Comparison of ENCODE assay signal across 9 mouse cellular contexts in genomic region chr9:36820969-36821643, GRCm38 (mm10). TPM values are rescaled to one million over a fixed set of nuclear protein-coding genes. Genes with fewer than 3 reads are reported as not detected.
DNase-seq lines count a peak whose midpoint lies in the region; ATAC-seq and TF ChIP-seq lines count a peak whose summit lies in the region.
"Had no signal": no experiment of that assay in that cellular context is flagged by ENCODE, and none has a peak within 500 bp of the region (broad histone marks: within the 10 kb centered on the region; RNA-seq: fewer than 3 reads in every experiment).

No protein-coding gene starts in this region.

- H3K4me2 ChIP-seq in liver, embryonic 11.5 days: peak overlapping the region; percentile 7; the same call in 1 of the 2 replicates
- H3K4me2 ChIP-seq in embryonic facial prominence, embryonic 13.5 days: peak overlapping the region; percentile 52
- H3K4me2 ChIP-seq in hindbrain, embryonic 15.5 days: peak overlapping the region; percentile 56
- H3K4me2 ChIP-seq in neural tube, embryonic 12.5 days (replicated peaks): peak overlapping the region; percentile 58

- H3K4me1 ChIP-seq in liver, embryonic 11.5 days (replicated peaks; ENCODE audit: control insufficient read depth, insufficient read depth, low read length): no peaks in the 10 kb centered on the region
- peaks cover 12% of the 10 kb centered on the region for H3K4me1 ChIP-seq in embryonic facial prominence, embryonic 13.5 days
- H3K4me1 ChIP-seq in hindbrain, embryonic 15.5 days (replicated peaks): peaks cover 29% of the 10 kb centered on the region
- H3K4me1 ChIP-seq in neural tube, embryonic 12.5 days: peaks cover 15% of the 10 kb centered on the region
- H3K4me1 ChIP-seq in lung, adult 2 months (ENCODE audit: control insufficient read depth, insufficient read depth, low read length): no peaks in the 10 kb centered on the region

- no peaks in the 10 kb centered on the region for H3K27me3 ChIP-seq in liver, embryonic 11.5 days (replicated peaks; ENCODE audit: control insufficient read depth, insufficient read depth, low read length)
- no peaks in the 10 kb centered on the region for H3K27me3 ChIP-seq in embryonic facial prominence, embryonic 13.5 days
- H3K27me3 ChIP-seq in hindbrain, embryonic 15.5 days: no peaks in the 10 kb centered on the region
- H3K27me3 ChIP-seq in neural tube, embryonic 12.5 days (replicated peaks): no peaks in the 10 kb centered on the region

- intact Hi-C loops in left cerebral cortex, postnatal 36 days (cut with DNase I): no loop called here

- no peak for TF ChIP-seq CTCF in lung, adult 2 months (IDR thresholded peaks at IDR 0.05; ENCODE audit: insufficient read depth, low read length)

- H3K27ac ChIP-seq in liver, embryonic 11.5 days (ENCODE audit: low read depth, low read length): no peak overlapping the region
- H3K27ac ChIP-seq in embryonic facial prominence, embryonic 13.5 days: peak overlapping the region; percentile 72
- peak overlapping the region; percentile 94 for H3K27ac ChIP-seq in hindbrain, embryonic 15.5 days (replicated peaks)
- peak overlapping the region; percentile 86 for H3K27ac ChIP-seq in neural tube, embryonic 12.5 days
- H3K27ac ChIP-seq: gastrocnemius, adult 2 months had no signal

- no peak for DNase-seq in liver, embryonic 11.5 days (ENCODE audit: low spot score)
- DNase-seq in liver: no peak
- no peak for DNase-seq in adrenal gland, postnatal 4 days (ENCODE audit: low spot score in 2 of 2)
- DNase-seq in lung, adult 2 months: no peak
- no peak for DNase-seq in left cerebral cortex, postnatal 36 days (ENCODE audit: low spot score in 2 of 2)
- DNase-seq: gastrocnemius, adult 2 months had no signal

- H3K9me3 ChIP-seq in liver, embryonic 11.5 days (ENCODE audit: control insufficient read depth, low read length): no peaks in the 10 kb centered on the region
- no peaks in the 10 kb centered on the region for H3K9me3 ChIP-seq in embryonic facial prominence, embryonic 13.5 days
- H3K9me3 ChIP-seq in hindbrain, embryonic 15.5 days: no peaks in the 10 kb centered on the region
- H3K9me3 ChIP-seq in neural tube, embryonic 12.5 days: no peaks in the 10 kb centered on the region

- no peaks in the 10 kb centered on the region for H3K36me3 ChIP-seq in liver, embryonic 11.5 days (ENCODE audit: control insufficient read depth, insufficient read depth, low read length)
- H3K36me3 ChIP-seq in embryonic facial prominence, embryonic 13.5 days: no peaks in the 10 kb centered on the region
- no peaks in the 10 kb centered on the region for H3K36me3 ChIP-seq in hindbrain, embryonic 15.5 days
- H3K36me3 ChIP-seq in neural tube, embryonic 12.5 days: no peaks in the 10 kb centered on the region

- no peak for TF ChIP-seq POLR2A in lung, adult 2 months (IDR thresholded peaks at IDR 0.05; ENCODE audit: borderline replicate concordance, extremely low read depth, low read depth, low read length)

- no peak for ATAC-seq in liver, embryonic 11.5 days (replicated peaks; ENCODE audit: low FRiP score)
- peak; percentile 53; the same call in 1 of the 2 replicates for ATAC-seq in embryonic facial prominence, embryonic 13.5 days (ENCODE audit: insufficient number of reproducible peaks, insufficient read depth, low FRiP score, low TSS enrichment, low read depth)
- peak; percentile 82 for ATAC-seq in hindbrain, embryonic 15.5 days (ENCODE audit: low FRiP score, low read depth)
- ATAC-seq in neural tube, embryonic 12.5 days (ENCODE audit: low FRiP score, low read depth): peak; percentile 89

- no peak overlapping the region for H3K9ac ChIP-seq in liver, embryonic 11.5 days (ENCODE audit: low read depth, low read length)
- H3K9ac ChIP-seq in embryonic facial prominence, embryonic 13.5 days: peak overlapping the region; percentile 27; the same call in 1 of the 2 replicates
- peak overlapping the region; percentile 21; the same call in 1 of the 2 replicates for H3K9ac ChIP-seq in hindbrain, embryonic 15.5 days
- H3K9ac ChIP-seq in neural tube, embryonic 12.5 days: 0 out of 2 replicates have a peak overlapping the region, but pooled peaks have one; percentile 33

- H3K4me3 ChIP-seq in liver, embryonic 11.5 days (ENCODE audit: low read depth, low read length): no peak overlapping the region
- H3K4me3 ChIP-seq in embryonic facial prominence, embryonic 13.5 days: peak overlapping the region; percentile 23; the same call in 1 of the 2 replicates
- peak overlapping the region; percentile 24 for H3K4me3 ChIP-seq in hindbrain, embryonic 15.5 days
- H3K4me3 ChIP-seq in neural tube, embryonic 12.5 days: no peak overlapping the region
- no peak overlapping the region for H3K4me3 ChIP-seq in lung, adult 2 months (replicated peaks; ENCODE audit: extremely low read depth, low read depth, low read length)
- H3K4me3 ChIP-seq: gastrocnemius, adult 2 months had no signal

- WGBS in liver, embryonic 11.5 days: 54% methylated on average over 9 of the region's 9 CpGs
- WGBS in embryonic facial prominence, embryonic 13.5 days: 34% methylated on average over 9 of the region's 9 CpGs
- WGBS in hindbrain, embryonic 15.5 days: 18% methylated on average over 9 of the region's 9 CpGs
- 24% methylated on average over 9 of the region's 9 CpGs for WGBS in neural tube, embryonic 12.5 days
- 42% methylated on average over 9 of the region's 9 CpGs for WGBS in lung, adult 2 months

RNA-seq across cellular contexts. Expression of gene Fez1, which starts 0.6 kb away (rescaled TPM):
- 2.7 and 3.2 TPM in 2 replicates for polyA plus RNA-seq in liver, embryonic 11.5 days (2014; fragmentation: Nextera tagmentation; extraction: Ambion mirVana)
- 80.5 and 80.9 TPM in 2 replicates for polyA plus RNA-seq in embryonic facial prominence, embryonic 13.5 days (2015; fragmentation: Nextera tagmentation; extraction: Ambion mirVana)
- polyA plus RNA-seq in hindbrain, embryonic 15.5 days (2015; fragmentation: Nextera tagmentation; extraction: Ambion mirVana): 533 and 554 TPM in 2 replicates
- polyA plus RNA-seq in neural tube, embryonic 12.5 days (2016; fragmentation: Nextera tagmentation; extraction: Ambion mirVana): 428 and 435 TPM in 2 replicates
- 10 to 100 TPM; 12.0 to 12.8 TPM for total RNA-seq in adrenal gland, postnatal 4 days (2021)
- polyA plus RNA-seq in lung, adult 2 months (2012; rRNA removed): 0.96 and 1.3 TPM in 2 replicates
- total RNA-seq in left cerebral cortex, postnatal 36 days (2021): 100 to 1,000 TPM; 265 to 298 TPM

RNA-seq across cellular contexts. Expression of gene Ei24, which starts 23.9 kb away (rescaled TPM):
- polyA plus RNA-seq in liver, embryonic 11.5 days (2014; fragmentation: Nextera tagmentation; extraction: Ambion mirVana): 39.4 and 45.0 TPM in 2 replicates
- polyA plus RNA-seq in embryonic facial prominence, embryonic 13.5 days (2015; fragmentation: Nextera tagmentation; extraction: Ambion mirVana): 119 TPM in 2 replicates
- polyA plus RNA-seq in hindbrain, embryonic 15.5 days (2015; fragmentation: Nextera tagmentation; extraction: Ambion mirVana): 116 and 124 TPM in 2 replicates
- 119 and 122 TPM in 2 replicates for polyA plus RNA-seq in neural tube, embryonic 12.5 days (2016; fragmentation: Nextera tagmentation; extraction: Ambion mirVana)
- total RNA-seq in adrenal gland, postnatal 4 days (2021): 100 to 1,000 TPM; 117 to 119 TPM
- 56.4 and 88.9 TPM in 2 replicates for polyA plus RNA-seq in lung, adult 2 months (2012; rRNA removed)
- 100 to 1,000 TPM; 116 to 120 TPM for total RNA-seq in left cerebral cortex, postnatal 36 days (2021)

RNA-seq across cellular contexts. Expression of gene Stt3a, which starts 53.6 kb away (rescaled TPM):
- polyA plus RNA-seq in liver, embryonic 11.5 days (2014; fragmentation: Nextera tagmentation; extraction: Ambion mirVana): 296 and 315 TPM in 2 replicates
- 239 and 241 TPM in 2 replicates for polyA plus RNA-seq in embryonic facial prominence, embryonic 13.5 days (2015; fragmentation: Nextera tagmentation; extraction: Ambion mirVana)
- polyA plus RNA-seq in hindbrain, embryonic 15.5 days (2015; fragmentation: Nextera tagmentation; extraction: Ambion mirVana): 92.2 and 102 TPM in 2 replicates
- polyA plus RNA-seq in neural tube, embryonic 12.5 days (2016; fragmentation: Nextera tagmentation; extraction: Ambion mirVana): 144 and 155 TPM in 2 replicates
- 100 to 1,000 TPM; 256 to 282 TPM for total RNA-seq in adrenal gland, postnatal 4 days (2021)
- polyA plus RNA-seq in lung, adult 2 months (2012; rRNA removed): 161 and 254 TPM in 2 replicates
- 10 to 100 TPM; 62.9 to 70.7 TPM for total RNA-seq in left cerebral cortex, postnatal 36 days (2021)

Comparison
In these comparisons a context has a peak if more than half of its experiments do, and no peak if none do; other contexts are left out.
1. H3K4me2 ChIP-seq: peak in every context shown above with its lines; median percentile 58 in neural tube, embryonic 12.5 days; 56 in hindbrain, embryonic 15.5 days; 52 in embryonic facial prominence, embryonic 13.5 days; 7 in liver, embryonic 11.5 days.
2. H3K4me3 ChIP-seq: peak in embryonic facial prominence, embryonic 13.5 days (single experiment) and hindbrain, embryonic 15.5 days (single experiment); none in liver, embryonic 11.5 days (single experiment), neural tube, embryonic 12.5 days (single experiment) and lung, adult 2 months (single experiment).
3. RNA of gene Fez1, which starts 0.6 kb away (polyA plus RNA-seq): 533 to 554 TPM in hindbrain, embryonic 15.5 days, 428 to 435 TPM in neural tube, embryonic 12.5 days and 80.5 to 80.9 TPM in embryonic facial prominence, embryonic 13.5 days; 2.7 to 3.2 TPM in liver, embryonic 11.5 days and 0.96 to 1.3 TPM in lung, adult 2 months; every median in the first group is over 10 times any median in the second.